Mouse (Mus musculus): ENCODE results near the gene Olfr1390. TPM values are rescaled to one million over a fixed set of nuclear protein-coding genes. Genes with fewer than 3 reads are reported as not detected.
"Not testable (repeated sequence)": the region's sequence is repeated elsewhere in the genome, so short reads cannot be mapped to it uniquely, and the experiment has no call there.

Gene Olfr1390
- total RNA-seq (2021) = not detected
- long read RNA-seq = 0 reads

- no peak for DNase-seq (ENCODE audit: low spot score in 2 of 2)
Observed at GRCm38 (mm10) chr11:49334888-49335287, at the start of gene Olfr1390. Gene Olfr1390, plus strand, starts transcription at chr11:49335188.

DNA sequence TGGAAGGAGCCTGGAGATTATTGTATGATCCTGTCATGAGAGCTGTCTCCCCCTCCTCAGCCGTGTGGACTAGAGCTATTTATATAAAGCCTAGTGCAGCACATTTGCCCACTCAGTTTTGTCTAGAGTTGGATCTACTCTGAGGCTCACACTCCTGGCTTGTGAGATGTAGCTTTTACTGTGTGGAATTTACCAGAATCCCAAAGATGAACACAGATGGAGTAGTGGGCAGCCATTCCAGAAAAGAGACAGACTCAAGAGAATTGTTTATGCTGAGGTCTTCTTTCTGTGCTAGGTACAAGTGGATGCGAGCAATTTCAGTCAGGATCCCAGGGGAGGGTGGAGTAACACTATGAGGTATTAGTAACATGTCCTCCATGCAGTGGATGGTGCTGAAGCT, 47.7 kb upstream of the Olfr1390 start:
- DNase-seq (ENCODE audit: low spot score in 2 of 2) = no peak

GRCm38 (mm10) chr11:49292777-49293176, 42.2 kb upstream of the Olfr1390 start:
- DNase-seq (ENCODE audit: low spot score in 2 of 2) = no peak

DNA sequence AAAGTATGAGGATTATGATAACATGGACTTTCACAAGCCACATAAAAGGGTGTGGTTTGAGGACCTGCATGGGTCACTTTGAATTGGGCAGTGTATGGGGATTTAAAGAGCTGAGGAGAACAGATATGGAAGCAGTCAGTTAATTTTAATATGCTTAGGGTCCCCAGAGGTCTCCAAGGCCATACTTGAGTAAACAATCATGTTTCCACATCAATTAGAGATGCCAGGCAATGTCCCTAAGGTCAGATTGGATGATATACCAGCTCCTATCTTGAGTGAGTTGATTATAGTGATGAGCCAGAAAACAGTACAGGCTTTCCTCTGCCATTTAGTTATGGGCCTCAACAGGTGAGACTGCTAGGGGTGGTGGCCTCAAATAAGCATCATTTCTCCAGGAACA, 30.5 kb upstream of the Olfr1390 start, which contains the start of gene Olfr10:
TSS of gene Olfr10 (plus strand) at position 301 of the 400 bp plus-strand sequence.
- DNase-seq (ENCODE audit: low spot score in 2 of 2) = no peak

DNA sequence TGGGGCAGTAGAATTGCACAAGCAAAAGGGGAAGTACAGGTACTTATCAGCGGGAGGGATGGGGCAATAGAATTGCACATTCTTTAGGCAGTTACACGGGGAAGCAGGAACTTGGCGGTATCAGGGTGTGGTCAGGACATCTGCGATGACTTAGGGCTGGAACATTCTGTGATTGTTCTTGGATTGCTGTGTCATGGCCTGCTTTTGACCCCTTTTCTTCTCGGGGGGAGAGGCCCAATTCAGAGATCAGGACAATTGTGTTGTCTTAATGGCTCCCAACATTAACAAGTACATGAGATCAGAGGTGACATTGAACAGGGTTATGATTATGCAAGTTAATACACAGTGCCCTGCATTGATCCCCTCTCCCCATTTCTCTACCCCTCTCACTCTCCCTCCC, 26.4 kb upstream of the Olfr1390 start:
- not testable (repeated sequence) for DNase-seq (ENCODE audit: low spot score in 2 of 2)

DNA sequence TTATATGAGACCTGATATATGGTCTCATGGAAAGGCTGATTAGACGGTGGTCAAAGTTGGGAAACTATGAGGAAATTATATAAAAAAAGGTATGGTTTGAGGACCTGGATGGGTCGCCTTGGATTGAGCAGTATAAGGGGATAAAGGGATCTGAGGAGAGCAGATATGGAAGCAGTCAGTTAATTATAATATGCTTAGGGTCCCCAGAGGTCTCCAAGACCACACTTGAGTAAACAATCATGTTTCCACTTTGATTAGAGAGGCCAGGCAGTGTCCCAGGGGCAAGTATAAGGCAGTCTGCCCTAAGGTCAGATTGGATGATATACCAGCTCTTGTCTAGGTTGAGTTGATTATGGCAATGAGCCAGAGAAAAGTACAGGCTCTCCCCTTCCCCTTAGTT, 12.5 kb upstream of the Olfr1390 start, which contains the start of gene Olfr1391:
TSS of gene Olfr1391 (plus strand) at position 301 of the 400 bp plus-strand sequence.
- no peak for DNase-seq (ENCODE audit: low spot score in 2 of 2)

- DNase-seq (ENCODE audit: low spot score in 2 of 2) = no peak
Observed at GRCm38 (mm10) chr11:49326726-49327125, 8.3 kb upstream of the Olfr1390 start.

- DNase-seq (ENCODE audit: low spot score in 2 of 2) = no peak
Observed at GRCm38 (mm10) chr11:49329686-49330085, 5.3 kb upstream of the Olfr1390 start.

DNA sequence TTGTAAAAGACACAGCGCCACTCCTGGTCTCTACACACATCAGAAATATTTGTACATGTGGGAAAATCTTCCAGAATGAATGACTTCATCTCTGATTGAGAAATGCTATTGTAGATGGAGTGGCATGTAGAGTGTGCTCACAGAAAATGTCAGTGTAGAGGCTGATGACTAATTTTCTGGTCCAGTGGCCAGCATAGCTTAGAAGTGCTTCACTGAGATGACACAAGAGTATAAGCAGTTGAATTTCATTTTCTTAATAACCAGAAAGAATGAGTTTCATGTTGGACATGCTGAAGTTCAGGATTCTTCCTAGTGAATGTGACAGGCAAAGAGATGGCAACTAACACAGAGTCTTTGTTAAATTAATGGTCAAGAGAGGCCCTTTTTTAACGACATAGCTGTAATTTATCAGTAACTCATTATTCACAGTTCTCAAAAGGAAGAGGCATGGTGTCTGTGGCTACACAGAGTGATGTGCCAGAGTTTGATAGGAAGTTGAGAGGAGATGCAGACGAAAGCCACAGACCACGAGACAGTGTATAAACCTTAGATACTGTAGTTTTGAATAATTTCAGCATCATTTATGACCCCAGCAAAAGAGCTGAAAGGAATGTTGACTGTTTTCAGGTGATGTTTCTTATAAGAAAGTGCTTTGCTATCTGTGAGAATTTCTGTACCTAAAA, 2.3 kb downstream of the Olfr1390 start:
- no peak for DNase-seq (ENCODE audit: low spot score in 2 of 2)

DNA sequence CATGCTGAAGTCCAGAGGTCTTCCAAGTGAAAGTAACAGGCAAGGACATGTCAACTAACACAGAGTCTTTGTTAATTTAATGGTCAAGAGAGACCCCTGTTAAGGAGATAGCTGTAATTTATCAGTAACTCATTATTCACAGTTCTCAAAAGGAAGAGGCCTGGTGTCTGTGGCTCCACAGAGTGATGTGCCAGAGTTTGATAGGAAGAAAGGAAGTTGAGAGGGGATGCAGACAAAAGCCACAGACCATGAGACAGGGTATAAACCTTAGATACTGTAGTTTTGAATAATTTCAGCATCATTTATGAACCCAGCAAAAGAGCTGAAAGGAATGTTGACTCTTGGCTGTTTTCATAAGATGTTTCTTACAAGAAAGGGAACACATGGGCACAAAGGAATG, 48.1 kb downstream of the Olfr1390 start:
- DNase-seq (ENCODE audit: low spot score in 2 of 2) = no peak

DNA sequence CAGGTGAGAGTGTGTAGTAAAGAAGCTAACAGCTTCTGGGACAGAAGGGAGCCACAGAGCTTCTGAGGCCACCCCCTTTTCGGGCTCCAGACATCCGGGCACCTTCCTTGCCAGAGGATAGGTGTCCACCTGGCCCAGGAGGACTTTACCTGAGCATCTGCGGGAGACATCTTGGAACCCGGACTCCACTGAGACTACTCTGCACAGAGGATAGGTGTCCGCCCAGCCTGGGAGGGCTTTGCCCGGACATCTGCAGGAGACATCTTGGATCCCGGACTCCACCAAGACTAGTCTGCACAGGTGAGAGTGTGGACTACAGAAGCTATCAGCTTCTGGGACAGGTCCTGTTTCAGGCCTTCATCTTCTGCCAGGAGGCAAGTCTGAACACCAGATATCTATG, 51.1 kb downstream of the Olfr1390 start:
- not testable (repeated sequence) for DNase-seq (ENCODE audit: low spot score in 2 of 2)

Other genes starting within 250 kb of the Olfr1390 start
- gene Olfr1396, start 220.3 kb upstream of the Olfr1390 start, total RNA-seq (2021) = not detected
- gene Olfr1395, start 192.9 kb upstream of the Olfr1390 start, total RNA-seq (2021) = not detected
- gene Olfr1394, start 180.8 kb upstream of the Olfr1390 start, total RNA-seq (2021) = not detected
- under 1 TPM; 0.30 to 0.40 TPM for gene Btnl9, start 148.0 kb upstream of the Olfr1390 start, total RNA-seq (2021)
- gene Zfp62, start 131.9 kb upstream of the Olfr1390 start, total RNA-seq (2021) = 10 to 100 TPM; 33.9 to 36.4 TPM
- 10 to 100 TPM; 43.9 to 50.2 TPM for gene Mgat1, start 91.0 kb upstream of the Olfr1390 start, total RNA-seq (2021)
- gene Olfr1393, start 56.9 kb upstream of the Olfr1390 start, total RNA-seq (2021) = not detected
- under 1 TPM; 0.11 to 0.14 TPM for gene Olfr1392, start 49.9 kb upstream of the Olfr1390 start, total RNA-seq (2021)
- under 1 TPM in 1 of 2 experiments, not detected in 1; 0.25 TPM for gene Olfr10, start 30.4 kb upstream of the Olfr1390 start, total RNA-seq (2021)
- gene Olfr1391, start 12.4 kb upstream of the Olfr1390 start, total RNA-seq (2021) = not detected
- not detected for gene Olfr1389, start 87.9 kb downstream of the Olfr1390 start, total RNA-seq (2021)
- gene Olfr1388, start 101.4 kb downstream of the Olfr1390 start, total RNA-seq (2021) = under 1 TPM; 0.42 to 0.66 TPM
- gene Olfr1387, start 120.2 kb downstream of the Olfr1390 start, total RNA-seq (2021) = not detected
- gene Olfr1386, start 129.9 kb downstream of the Olfr1390 start, total RNA-seq (2021) = not detected
- gene Olfr1385, start 153.9 kb downstream of the Olfr1390 start, total RNA-seq (2021) = under 1 TPM in 1 of 2 experiments, not detected in 1; 0.11 TPM
- not detected for gene Olfr1384, start 171.5 kb downstream of the Olfr1390 start, total RNA-seq (2021)
- gene Olfr1383, start 184.5 kb downstream of the Olfr1390 start, total RNA-seq (2021) = under 1 TPM; 0.46 to 0.56 TPM
- gene Olfr1382, start 193.1 kb downstream of the Olfr1390 start, total RNA-seq (2021) = not detected
- not detected for gene Olfr1381, start 208.3 kb downstream of the Olfr1390 start, total RNA-seq (2021)
- gene Olfr1380, start 221.7 kb downstream of the Olfr1390 start, total RNA-seq (2021) = not detected